Comparison of ENCODE assay signal across 8 mouse cellular contexts in genomic region chr13:96670406-96671077, GRCm38 (mm10). TPM values are rescaled to one million over a fixed set of nuclear protein-coding genes. Genes with fewer than 3 reads are reported as not detected.
DNase-seq lines count a peak whose midpoint lies in the region; ATAC-seq lines count a peak whose summit lies in the region.

Gene Hmgcr, minus strand, starts transcription at chr13:96670936.

- no peaks in the 10 kb centered on the region for H3K9me3 ChIP-seq in hindbrain, embryonic 11.5 days (ENCODE audit: control insufficient read depth, low read length)

- under 1% methylated on average over 62 of the region's 70 CpGs for WGBS in hindbrain, embryonic 11.5 days

- ATAC-seq in hindbrain, embryonic 11.5 days (ENCODE audit: low FRiP score) = peak; percentile 100

- no peaks in the 10 kb centered on the region for H3K36me3 ChIP-seq in hindbrain, embryonic 11.5 days (ENCODE audit: control insufficient read depth, insufficient read depth, low read length)

- H3K27ac ChIP-seq in hindbrain, embryonic 11.5 days (ENCODE audit: low read depth, low read length) = peak within 1 kb of the TSS; percentile 96

- peak; percentile 99 for DNase-seq in Muller cell, postnatal 12 days (ENCODE audit: inconsistent ontology term)
- peak; percentile 99 for DNase-seq in cerebellum, adult 9-11 months
- DNase-seq in frontal cortex, adult 2 months (ENCODE audit: extremely low spot score in 1 of 2, low spot score in 1 of 2) = peak; percentile 99
- DNase-seq in hindbrain, embryonic 11.5 days (ENCODE audit: low spot score) = peak; percentile 96
- peak; percentile 98 to 99 for DNase-seq in layer of hippocampus, postnatal 10 days (ENCODE audit: low spot score in 2 of 2)
- DNase-seq in lung, postnatal 10 days = peak; percentile 98
- peak; percentile 96 for DNase-seq in ovary, postnatal 36 days (ENCODE audit: low spot score)
- DNase-seq in thymus, postnatal 25 days = peak; percentile 96

- peak within 1 kb of the TSS; percentile 66 for H3K4me2 ChIP-seq in hindbrain, embryonic 11.5 days (replicated peaks; ENCODE audit: low read depth, low read length)

- H3K4me3 ChIP-seq in hindbrain, embryonic 11.5 days (ENCODE audit: low read depth, low read length) = peak within 1 kb of the TSS; percentile 98

- no peaks in the 10 kb centered on the region for H3K27me3 ChIP-seq in hindbrain, embryonic 11.5 days (ENCODE audit: control insufficient read depth, insufficient read depth, low read length)

- peak within 1 kb of the TSS; percentile 99 for H3K9ac ChIP-seq in hindbrain, embryonic 11.5 days (ENCODE audit: low read depth, low read length)

- 0 out of 2 replicates have a peak, but pooled peaks cover 3% of the 10 kb centered on the region for H3K4me1 ChIP-seq in hindbrain, embryonic 11.5 days (replicated peaks; ENCODE audit: control insufficient read depth, insufficient read depth, low read length)

RNA-seq across cellular contexts. Expression of gene Hmgcr, which starts in this region (rescaled TPM):
- polyA plus RNA-seq in frontal cortex, adult 2 months (2012; rRNA removed) = 50.1 and 63.5 TPM in 2 replicates
- 199 and 238 TPM in 2 replicates for polyA plus RNA-seq in hindbrain, embryonic 11.5 days (2014; fragmentation: Nextera tagmentation; extraction: Ambion mirVana)
- 100 to 1,000 TPM; 268 to 334 TPM for total RNA-seq in layer of hippocampus, postnatal 10 days (2021)

Comparison
In these comparisons a context has a peak if more than half of its experiments do, and no peak if none do; other contexts are left out.
1. Peak in every context shown above with its lines: DNase-seq, ATAC-seq, H3K4me3 ChIP-seq and H3K27ac ChIP-seq.